Mouse (Mus musculus) forebrain, embryonic 12.5 days (tissue): ENCODE measurements around the gene Tnfaip1. TPM values are rescaled to one million over a fixed set of nuclear protein-coding genes. Genes with fewer than 3 reads are reported as not detected.
A peak's percentile ranks its signal among the peaks of the same experiment; 100 is the strongest.

Experiments used
- ATAC-seq: fragments of 200-750 bp; cut with Nextera tagmentation; 2 replicates; pipeline ENCODE4 v1.8.0; 2017; ENCODE audit warnings: moderate TSS enrichment; ENCODE audit not compliant: low FRiP score
- H3K27ac ChIP-seq: fragments of 300-500 bp; sonication (generic); 2 replicates; pipeline ENCODE4 v1.5.1; 2016; ENCODE audit warnings: mild to moderate bottlenecking
- H3K27me3 ChIP-seq: fragments of 300-500 bp; sonication (generic); 2 replicates; pipeline ENCODE4 v1.6.1; 2016; ENCODE audit warnings: mild to moderate bottlenecking
- H3K36me3 ChIP-seq: fragments of 300-500 bp; sonication (generic); replicated peaks from 2 replicates; pipeline ENCODE4 v1.6.1; 2016; ENCODE audit warnings: mild to moderate bottlenecking
- H3K4me1 ChIP-seq: fragments of 300-500 bp; sonication (generic); 2 replicates; pipeline ENCODE4 v1.6.1; 2016
- H3K4me2 ChIP-seq: fragments of 300-500 bp; sonication (generic); 2 replicates; pipeline ENCODE4 v1.6.1; 2016; ENCODE audit warnings: mild to moderate bottlenecking, moderate library complexity
- H3K4me3 ChIP-seq: fragments of 300-500 bp; sonication (generic); replicated peaks from 2 replicates; pipeline ENCODE4 v1.5.1; 2016; ENCODE audit warnings: mild to moderate bottlenecking
- H3K9ac ChIP-seq: fragments of 300-500 bp; sonication (generic); 2 replicates; pipeline ENCODE4 v1.6.1; 2016; ENCODE audit warnings: mild to moderate bottlenecking
- H3K9me3 ChIP-seq: fragments of 300-500 bp; sonication (generic); 2 replicates; pipeline ENCODE4 v1.6.1; 2016
- WGBS: fragments of 180-500 bp; shearing (Covaris S2); methylation state at CpG from one replicate; pipeline ENCODE4 v1.1.7; 2016; 5-methylcytosine and 5-hydroxymethylcytosine counted together
- polyA plus RNA-seq: library from polyadenylated mRNA; unstranded; fragments of >200 nt; fragmentation: Nextera tagmentation; extraction: Ambion mirVana; gene quantifications from 2 replicates; pipeline ENCODE4 v1.2.1, GENCODE M21; 2016

Tnfaip1 gene
- polyA plus RNA-seq, 1 experiment from 2014 or later, result 72.7 TPM

DNA sequence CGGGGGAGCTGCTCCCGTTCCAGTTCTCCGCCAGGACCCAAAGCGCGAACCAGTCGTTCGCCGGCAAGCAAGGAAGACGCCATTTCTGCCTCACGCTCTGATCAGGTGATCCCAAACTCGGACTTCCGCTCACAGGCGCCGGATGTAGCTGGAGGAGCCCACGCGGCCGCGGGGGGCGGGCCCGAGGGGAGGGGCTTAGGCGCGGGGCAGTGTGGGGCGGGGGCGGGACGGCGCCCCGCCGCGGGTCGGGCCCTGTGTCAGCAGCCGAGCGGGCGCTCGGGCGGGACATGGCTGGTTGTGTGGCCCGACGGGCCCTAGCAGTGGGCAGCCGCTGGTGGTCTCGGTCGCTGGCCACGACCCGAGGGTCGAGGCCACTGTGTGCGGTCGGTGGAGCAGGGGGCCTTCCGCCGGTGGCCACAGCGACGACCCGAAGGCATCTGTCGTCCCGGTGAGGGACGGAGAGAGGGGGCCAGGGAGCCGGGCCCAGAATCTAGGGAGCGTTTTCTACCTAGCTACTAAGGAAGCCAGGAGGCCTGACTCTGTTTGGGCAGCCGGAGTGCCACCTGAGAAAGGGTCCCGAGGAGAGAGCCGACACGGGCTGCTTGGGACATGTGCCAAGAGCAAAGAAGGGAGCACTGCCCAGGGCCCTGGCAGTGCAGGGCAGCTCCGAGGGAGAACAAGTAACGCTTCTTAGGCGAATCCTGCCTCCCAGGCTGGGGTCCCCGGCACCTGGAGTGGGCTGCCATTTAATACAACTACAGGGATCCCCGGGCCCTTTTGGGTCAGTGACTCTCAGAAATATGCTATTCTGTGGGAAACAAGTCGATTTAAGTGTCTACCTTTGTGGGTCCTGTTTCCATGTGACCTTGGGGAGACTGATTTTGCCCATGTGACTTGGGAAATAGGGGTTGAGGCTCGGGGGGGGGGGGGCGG is 23.8 kb downstream of the Tnfaip1 start, which contains the start of the genes Tmem199 and Poldip2:
Tmem199 (minus strand) TSS at position 148 of the 933 bp plus-strand sequence.
Poldip2 (plus strand) TSS at position 169 of the 933 bp plus-strand sequence.
- Histone ChIP-seq H3K4me1 (peaks cover 17% of the 10 kb centered on the region), H3K9ac (peak within 1 kb of the TSS; percentile 91), H3K4me2 (peak within 1 kb of the TSS; percentile 81), H3K27ac (peak within 1 kb of the TSS; percentile 85), H3K36me3 (peaks cover 46% of the 10 kb centered on the region), H3K4me3 (peak within 1 kb of the TSS; percentile 84), H3K9me3 (no peaks in the 10 kb centered on the region), H3K27me3 (no peaks in the 10 kb centered on the region)
- peak; percentile 95 for ATAC-seq
- WGBS, result under 1% methylated on average over 67 of the region's 67 CpGs

GRCm38 (mm10) chr11:78509148-78509547 is 27.0 kb downstream of the Tnfaip1 start:
- Histone ChIP-seq H3K4me3 (no peak overlapping the region), H3K9ac (no peak overlapping the region), H3K4me2 (no peak overlapping the region), H3K36me3 (peaks cover 46% of the 10 kb centered on the region), H3K4me1 (peaks cover 17% of the 10 kb centered on the region), H3K27ac (no peak overlapping the region), H3K9me3 (no peaks in the 10 kb centered on the region), H3K27me3 (no peaks in the 10 kb centered on the region)
- no peak for ATAC-seq
- WGBS, result 77% methylated on average over 5 of the region's 5 CpGs

DNA sequence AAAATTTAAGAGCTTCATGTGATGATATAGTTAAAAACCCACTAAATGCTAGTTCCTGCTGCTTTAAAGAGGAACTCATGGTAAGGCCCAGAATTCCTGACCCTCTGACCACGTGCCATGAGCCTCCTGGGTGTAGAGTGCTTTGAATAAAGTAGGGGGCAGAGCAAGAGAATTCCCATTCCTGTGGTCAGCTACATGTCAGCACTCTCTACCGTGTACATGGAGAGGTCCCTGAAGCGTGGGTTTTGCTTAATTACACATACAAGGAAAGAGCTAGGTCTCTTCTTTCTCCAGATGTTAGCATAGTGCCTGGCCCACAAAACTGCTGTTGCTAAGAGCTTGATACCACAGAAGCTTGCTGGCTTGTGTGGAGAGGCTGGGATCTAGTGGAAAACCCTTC is 30.7 kb downstream of the Tnfaip1 start:
- no peak overlapping the region for H3K27ac ChIP-seq
- H3K4me3 ChIP-seq, result no peak overlapping the region
- no peaks in the 10 kb centered on the region for H3K4me1 ChIP-seq
- no peak overlapping the region for H3K4me2 ChIP-seq
- WGBS, result 81% methylated on average over 3 of the region's 3 CpGs
- H3K9me3 ChIP-seq, result no peaks in the 10 kb centered on the region
- 0 out of 2 replicates have a peak, but pooled peaks cover 9% of the 10 kb centered on the region for H3K27me3 ChIP-seq
- no peak overlapping the region for H3K9ac ChIP-seq
- ATAC-seq, result no peak
- H3K36me3 ChIP-seq, result peaks cover 46% of the 10 kb centered on the region

- H3K4me3 ChIP-seq, result no peak within 1 kb of the TSS
- H3K9me3 ChIP-seq, result no peaks in the 10 kb centered on the region
- peaks cover 33% of the 10 kb centered on the region for H3K36me3 ChIP-seq
- H3K4me1 ChIP-seq, result peaks cover 11% of the 10 kb centered on the region; the same call in 1 of the 2 replicates
- 68% methylated on average over 7 of the region's 7 CpGs for WGBS
- no peak for ATAC-seq
- H3K4me2 ChIP-seq, result no peak within 1 kb of the TSS
- H3K27me3 ChIP-seq, result peaks cover 23% of the 10 kb centered on the region
- H3K9ac ChIP-seq, result no peak within 1 kb of the TSS
- H3K27ac ChIP-seq, result no peak within 1 kb of the TSS
Observed at GRCm38 (mm10) chr11:78502909-78503650, 33.1 kb downstream of the Tnfaip1 start, which contains the start of gene Sebox. Gene Sebox, plus strand, starts transcription at chr11:78503447.

- no peak for ATAC-seq
- Histone ChIP-seq H3K4me1 (peaks cover 17% of the 10 kb centered on the region), H3K4me2 (no peak overlapping the region), H3K27me3 (peaks cover 23% of the 10 kb centered on the region), H3K9ac (no peak overlapping the region), H3K36me3 (peaks cover 17% of the 10 kb centered on the region), H3K9me3 (no peaks in the 10 kb centered on the region), H3K4me3 (no peak overlapping the region), H3K27ac (no peak overlapping the region)
- 81% methylated on average over 20 of the region's 20 CpGs for WGBS
Observed at GRCm38 (mm10) chr11:78501529-78501928, 34.6 kb downstream of the Tnfaip1 start.

DNA sequence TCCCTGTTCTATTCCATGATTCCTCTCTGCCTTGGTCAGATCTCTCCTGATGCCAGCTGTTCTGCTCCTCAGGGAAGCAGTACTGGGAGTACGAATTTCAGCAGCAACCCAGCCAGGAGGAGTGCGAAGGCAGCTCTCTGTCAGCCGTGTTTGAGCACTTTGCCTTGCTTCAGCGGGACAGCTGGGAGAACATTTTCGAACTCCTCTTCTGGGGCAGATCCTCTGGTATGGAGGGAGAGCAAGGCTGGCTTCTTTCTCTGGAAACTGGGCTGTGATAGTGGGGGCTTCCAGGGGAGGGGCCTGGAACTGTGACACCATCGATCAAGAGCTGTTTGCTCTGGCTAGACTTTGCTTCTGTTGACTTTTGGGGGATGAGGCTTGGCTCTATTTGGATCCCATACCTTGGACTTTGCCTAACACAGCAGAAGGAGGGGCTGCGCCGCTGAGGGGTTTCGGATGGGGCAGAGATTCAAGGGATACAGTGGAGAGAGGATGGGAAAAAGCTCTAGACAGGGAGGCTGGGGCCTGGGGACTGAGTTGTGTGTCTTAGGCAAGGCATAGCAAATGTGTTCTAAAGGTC is 35.4 kb downstream of the Tnfaip1 start:
- H3K27ac ChIP-seq, result no peak overlapping the region

DNA sequence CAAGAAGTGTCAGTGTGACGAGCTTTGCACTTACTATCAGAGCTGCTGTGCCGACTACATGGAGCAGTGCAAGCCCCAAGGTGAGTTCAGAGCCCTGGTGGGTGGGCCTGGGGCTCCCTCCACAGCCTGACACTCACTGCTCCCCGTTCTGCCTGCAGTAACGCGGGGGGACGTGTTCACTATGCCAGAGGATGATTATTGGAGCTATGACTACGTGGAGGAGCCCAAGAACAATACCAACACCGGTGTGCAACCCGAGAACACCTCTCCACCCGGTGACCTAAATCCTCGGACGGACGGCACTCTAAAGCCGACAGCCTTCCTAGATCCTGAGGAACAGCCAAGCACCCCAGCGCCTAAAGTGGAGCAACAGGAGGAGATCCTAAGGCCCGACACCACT is 36.6 kb downstream of the Tnfaip1 start:
- H3K27ac ChIP-seq, result no peak overlapping the region
- no peak overlapping the region for H3K9ac ChIP-seq
- H3K4me3 ChIP-seq, result no peak overlapping the region
- 53% methylated on average over 16 of the region's 16 CpGs for WGBS
- no peaks in the 10 kb centered on the region for H3K36me3 ChIP-seq
- H3K9me3 ChIP-seq, result no peaks in the 10 kb centered on the region
- peaks cover 27% of the 10 kb centered on the region for H3K4me1 ChIP-seq
- no peak for ATAC-seq
- no peak overlapping the region for H3K4me2 ChIP-seq
- H3K27me3 ChIP-seq, result peaks cover 39% of the 10 kb centered on the region

More for the DNA sequence above, 35.4 kb downstream of the Tnfaip1 start:
- peaks cover 9% of the 10 kb centered on the region for H3K36me3 ChIP-seq
- H3K27me3 ChIP-seq, result peaks cover 29% of the 10 kb centered on the region
- H3K4me3 ChIP-seq, result no peak overlapping the region
- no peak for ATAC-seq
- 0 out of 2 replicates have a peak overlapping the region, but pooled peaks have one; percentile 17 for H3K9ac ChIP-seq
- H3K4me2 ChIP-seq, result no peak overlapping the region
- no peaks in the 10 kb centered on the region for H3K9me3 ChIP-seq
- peaks cover 25% of the 10 kb centered on the region for H3K4me1 ChIP-seq
- 80% methylated on average over 9 of the region's 9 CpGs for WGBS

DNA sequence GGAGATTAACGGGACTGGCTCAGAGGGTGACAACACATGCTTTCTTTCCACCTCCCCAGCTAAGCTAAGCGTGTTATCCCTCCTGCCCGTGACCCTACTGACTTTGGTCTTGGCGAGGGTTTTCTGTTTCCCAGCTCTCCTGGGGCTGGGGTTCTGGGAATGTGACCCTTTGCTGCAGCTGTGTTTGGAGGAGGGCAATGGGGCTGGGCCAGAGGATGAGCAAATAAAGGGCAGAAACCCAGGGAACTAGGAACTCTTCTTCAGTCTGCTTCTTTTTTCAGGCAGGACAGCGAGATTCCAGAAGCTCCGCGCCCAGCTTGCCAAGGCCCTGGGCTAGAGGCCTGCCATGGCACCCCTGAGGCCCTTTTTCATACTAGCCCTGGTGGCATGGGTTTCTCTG is 37.1 kb downstream of the Tnfaip1 start, which contains the start of gene Vtn:
Vtn (plus strand) TSS at position 88 of the 400 bp plus-strand sequence.
- H3K4me2 ChIP-seq, result peak within 1 kb of the TSS; percentile 80
- peak within 1 kb of the TSS; percentile 89 for H3K27ac ChIP-seq
- 63% methylated on average over 7 of the region's 7 CpGs for WGBS
- H3K4me1 ChIP-seq, result peaks cover 27% of the 10 kb centered on the region
- peak within 1 kb of the TSS; percentile 65 for H3K4me3 ChIP-seq
- H3K9me3 ChIP-seq, result no peaks in the 10 kb centered on the region
- no peak for ATAC-seq
- peak within 1 kb of the TSS; percentile 52 for H3K9ac ChIP-seq
- no peaks in the 10 kb centered on the region for H3K36me3 ChIP-seq
- H3K27me3 ChIP-seq, result peaks cover 42% of the 10 kb centered on the region

DNA sequence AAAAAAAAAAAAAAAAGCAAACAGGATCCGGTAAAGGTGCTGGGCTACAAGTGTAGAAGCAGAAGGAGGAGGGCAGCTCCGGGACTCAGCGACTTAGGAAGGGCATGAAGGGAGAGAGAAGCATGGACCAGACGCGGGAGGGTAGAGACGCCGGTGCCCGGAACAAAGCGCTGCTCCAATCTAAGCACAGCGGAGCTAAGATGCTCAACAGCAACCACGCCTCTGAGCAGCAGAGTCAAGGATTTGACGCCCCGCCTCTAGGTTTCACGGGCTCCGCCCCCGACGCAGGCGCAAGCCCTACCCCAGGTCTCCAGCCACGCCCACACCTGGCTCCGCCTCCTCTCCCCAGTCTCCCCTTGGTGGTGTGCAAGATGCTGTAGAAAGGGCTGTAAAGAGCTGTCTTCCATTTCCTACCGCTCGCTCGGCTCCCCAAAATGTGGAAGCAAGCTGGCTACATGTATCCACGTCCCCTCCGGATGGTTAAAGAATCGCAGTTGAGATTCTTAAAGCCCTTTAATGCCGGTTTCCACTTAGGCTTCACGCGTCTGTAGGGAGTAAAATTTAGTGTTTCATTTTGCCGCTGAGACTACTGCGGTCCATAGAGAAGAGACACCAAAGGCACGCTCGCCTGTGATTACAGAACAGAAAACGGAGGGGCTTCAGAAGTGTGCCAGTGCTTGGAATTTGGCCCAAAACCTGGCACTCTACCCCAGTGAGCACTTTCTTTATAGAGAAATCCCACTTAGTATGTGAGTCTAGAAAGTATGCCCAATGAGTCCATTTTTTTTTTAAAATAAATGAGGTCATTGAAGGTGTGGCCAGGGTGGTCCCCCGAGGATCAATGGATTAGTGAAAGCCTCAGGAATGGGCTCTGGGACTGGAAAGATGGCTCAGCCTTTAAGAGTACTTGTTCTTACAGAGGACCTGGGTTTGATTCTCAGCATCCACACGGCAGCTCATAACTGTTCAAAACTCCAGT is 38.3 kb downstream of the Tnfaip1 start, which contains the start of gene Sarm1:
Sarm1 (minus strand) TSS at position 211 of the 979 bp plus-strand sequence.
- H3K27me3 ChIP-seq, result peaks cover 44% of the 10 kb centered on the region
- H3K4me1 ChIP-seq, result peaks cover 27% of the 10 kb centered on the region
- no peaks in the 10 kb centered on the region for H3K9me3 ChIP-seq
- H3K4me3 ChIP-seq, result peak within 1 kb of the TSS; percentile 65
- H3K27ac ChIP-seq, result peak within 1 kb of the TSS; percentile 89
- 3% methylated on average over 35 of the region's 36 CpGs for WGBS
- no peaks in the 10 kb centered on the region for H3K36me3 ChIP-seq
- H3K4me2 ChIP-seq, result peak within 1 kb of the TSS; percentile 80
- peak; percentile 98 for ATAC-seq
- peak within 1 kb of the TSS; percentile 77 for H3K9ac ChIP-seq

GRCm38 (mm10) chr11:78497071-78497541 is 39.0 kb downstream of the Tnfaip1 start:
- WGBS, result under 1% methylated on average over 44 of the region's 44 CpGs
- peak overlapping the region; percentile 65 for H3K4me3 ChIP-seq
- no peaks in the 10 kb centered on the region for H3K9me3 ChIP-seq
- peak overlapping the region; percentile 77 for H3K9ac ChIP-seq
- peaks cover 27% of the 10 kb centered on the region for H3K4me1 ChIP-seq
- H3K27ac ChIP-seq, result peak overlapping the region; percentile 89
- peak; percentile 74 for ATAC-seq
- no peaks in the 10 kb centered on the region for H3K36me3 ChIP-seq
- peaks cover 43% of the 10 kb centered on the region for H3K27me3 ChIP-seq
- H3K4me2 ChIP-seq, result peak overlapping the region; percentile 80

GRCm38 (mm10) chr11:78495904-78496303 is 40.2 kb downstream of the Tnfaip1 start:
- Histone ChIP-seq H3K27me3 (peaks cover 53% of the 10 kb centered on the region), H3K9me3 (no peaks in the 10 kb centered on the region), H3K36me3 (no peaks in the 10 kb centered on the region), H3K4me1 (peaks cover 32% of the 10 kb centered on the region), H3K27ac (no peak overlapping the region), H3K9ac (peak overlapping the region; percentile 77; the same call in 1 of the 2 replicates), H3K4me3 (peak overlapping the region; percentile 65), H3K4me2 (peak overlapping the region; percentile 80)
- WGBS, result 6% methylated on average over 6 of the region's 6 CpGs
- ATAC-seq, result no peak
